Mouse (Mus musculus): ENCODE measurements around the gene Rab43. TPM values are rescaled to one million over a fixed set of nuclear protein-coding genes. Genes with fewer than 3 reads are reported as not detected.

Rab43 gene
- total and polyA plus RNA-seq, 3 experiments, result 4.0 to 13.2 TPM; not detected in 1

DNA sequence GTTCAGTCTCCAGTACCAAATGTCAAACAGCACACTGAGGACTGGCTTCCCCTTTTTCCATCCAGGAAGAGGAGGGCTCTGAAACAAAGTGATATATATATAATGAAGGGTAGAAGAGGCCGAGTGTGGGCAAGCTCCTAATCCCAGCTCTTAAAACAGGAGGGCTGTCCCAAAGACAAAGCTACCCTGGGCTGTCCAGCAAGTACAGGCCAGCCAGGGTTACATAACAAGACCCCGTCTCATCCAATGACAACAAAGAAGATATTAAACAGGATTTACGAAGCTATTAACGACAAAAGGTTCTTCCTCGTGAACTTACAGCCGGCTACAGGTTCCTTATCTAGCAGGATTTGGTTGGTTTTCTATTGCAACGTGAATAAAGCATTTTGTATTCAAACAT lies 7.1 kb downstream of the Rab43 start:
- Histone ChIP-seq H3K79me2 (ENCODE audit: control insufficient read depth, insufficient read depth, low read length, poor library complexity) (no peaks in the 10 kb centered on the region; the same call in 1 of the 2 replicates), H3K4me3 (ENCODE audit: control insufficient read depth in 1 of 2, insufficient read depth in 1 of 2, low read depth in 2 of 2, low read length in 2 of 2) (no peak overlapping the region), H3K9ac (ENCODE audit: control insufficient read depth, low read depth, low read length, poor library complexity, severe bottlenecking) (no peak overlapping the region), H3K9me3 (replicated peaks; ENCODE audit: insufficient read depth, low read length) (no peaks in the 10 kb centered on the region), H3K4me1 (ENCODE audit: control insufficient read depth in 1 of 2, insufficient read depth in 2 of 2, low read length in 2 of 2) (peaks cover 6 to 12% of the 10 kb centered on the region in 2 experiments; a peak in 2 of 4 replicates), H3K27ac (ENCODE audit: control insufficient read depth, low read depth, low read length) (no peak overlapping the region), H3K36me3 (ENCODE audit: control insufficient read depth in 1 of 2, insufficient read depth in 2 of 2, low read length in 2 of 2) (peaks cover 0 to 18% of the 10 kb centered on the region in 2 experiments; a peak in 2 of 4 replicates), H3K27me3 (ENCODE audit: control insufficient read depth in 1 of 2, insufficient read depth in 2 of 2, low read length in 2 of 2) (no peaks in the 10 kb centered on the region)
- no peak for DNase-seq (ENCODE audit: low read depth, low spot score)
- TF ChIP-seq MAFK (IDR thresholded peaks at IDR 0.05; ENCODE audit: borderline replicate concordance, low read depth, low read length) (no peak), RAD21 (IDR thresholded peaks at IDR 0.05; ENCODE audit: low read depth, low read length) (no peak), MYB (IDR thresholded peaks at IDR 0.05; ENCODE audit: low read depth, low read length) (no peak), KAT2A (conservative IDR thresholded peaks at IDR 0.05; ENCODE audit: low read depth, low read length) (no peak), SMC3 (IDR thresholded peaks at IDR 0.05; ENCODE audit: low read depth, low read length) (no peak)

DNA sequence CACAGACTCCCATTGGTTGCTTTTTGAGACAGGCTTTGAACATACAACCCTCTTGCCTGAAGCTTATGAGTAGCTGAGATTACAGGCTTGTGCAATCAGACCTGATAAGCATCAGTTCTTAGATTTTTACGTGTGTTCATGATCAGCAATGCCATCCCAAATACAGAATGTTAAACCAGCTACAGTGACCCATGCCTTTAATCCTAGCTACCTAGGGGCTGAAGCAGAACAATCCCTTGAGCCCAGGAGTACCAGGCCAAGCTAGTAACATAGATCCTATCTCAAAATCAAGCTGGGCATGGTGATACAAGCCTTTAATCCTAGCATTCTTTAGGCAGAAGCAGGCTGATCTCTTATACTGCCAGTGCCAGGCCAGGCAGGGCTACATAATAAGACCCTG lies 7.9 kb downstream of the Rab43 start:
- H3K27ac ChIP-seq (ENCODE audit: control insufficient read depth, low read depth, low read length), result no peak overlapping the region
- H3K27me3 ChIP-seq (ENCODE audit: control insufficient read depth in 1 of 2, insufficient read depth in 2 of 2, low read length in 2 of 2), result no peaks in the 10 kb centered on the region
- TF ChIP-seq UBTF (IDR thresholded peaks at IDR 0.05; ENCODE audit: borderline replicate concordance, insufficient read depth, low read depth, low read length) (no peak), ZC3H11A (IDR thresholded peaks at IDR 0.05; ENCODE audit: low read depth, low read length) (no peak), KAT2A (conservative IDR thresholded peaks at IDR 0.05; ENCODE audit: low read depth, low read length) (no peak), MYC (IDR thresholded peaks at IDR 0.05; ENCODE audit: low read depth, low read length) (no peak), MAX (IDR thresholded peaks at IDR 0.05; ENCODE audit: low read length) (no peak), MXI1 (IDR thresholded peaks at IDR 0.05; ENCODE audit: low read depth, low read length) (no peak), MAZ (IDR thresholded peaks at IDR 0.05; ENCODE audit: low read depth, low read length) (no peak), ETS1 (IDR thresholded peaks at IDR 0.05; ENCODE audit: low read depth, low read length) (no peak), HCFC1 (IDR thresholded peaks at IDR 0.05; ENCODE audit: low read depth, low read length) (no peak), SMC3 (IDR thresholded peaks at IDR 0.05; ENCODE audit: low read depth, low read length) (no peak), SIN3A (IDR thresholded peaks at IDR 0.05; ENCODE audit: low read length) (no peak), POLR2A (IDR thresholded peaks at IDR 0.05; ENCODE audit: control insufficient read depth in 1 of 2, insufficient read depth in 1 of 2, low read depth in 1 of 2, low read length in 2 of 2, poor library complexity in 1 of 2) (no peak), MYB (IDR thresholded peaks at IDR 0.05; ENCODE audit: low read depth, low read length) (no peak), RCOR1 (IDR thresholded peaks at IDR 0.05; ENCODE audit: low read depth, low read length) (no peak), E2F4 (IDR thresholded peaks at IDR 0.05; ENCODE audit: borderline replicate concordance, low read depth, low read length) (no peak), GATA1 (IDR thresholded peaks at IDR 0.05; ENCODE audit: low read depth, low read length) (no peak), RAD21 (IDR thresholded peaks at IDR 0.05; ENCODE audit: low read depth, low read length) (no peak), MAFK (IDR thresholded peaks at IDR 0.05; ENCODE audit: borderline replicate concordance, low read depth, low read length) (no peak), ZNF384 (IDR thresholded peaks at IDR 0.05; ENCODE audit: low read depth, low read length) (no peak)
- peaks cover 6 to 8% of the 10 kb centered on the region in 2 experiments; a peak in 2 of 4 replicates for H3K4me1 ChIP-seq (ENCODE audit: control insufficient read depth in 1 of 2, insufficient read depth in 2 of 2, low read length in 2 of 2)
- peaks cover 0 to 16% of the 10 kb centered on the region in 2 experiments; a peak in 2 of 4 replicates for H3K36me3 ChIP-seq (ENCODE audit: control insufficient read depth in 1 of 2, insufficient read depth in 2 of 2, low read length in 2 of 2)
- no peak overlapping the region for H3K4me3 ChIP-seq (ENCODE audit: control insufficient read depth in 1 of 2, insufficient read depth in 1 of 2, low read depth in 2 of 2, low read length in 2 of 2)
- H3K9me3 ChIP-seq (replicated peaks; ENCODE audit: insufficient read depth, low read length), result no peaks in the 10 kb centered on the region
- no peaks in the 10 kb centered on the region; the same call in 1 of the 2 replicates for H3K79me2 ChIP-seq (ENCODE audit: control insufficient read depth, insufficient read depth, low read length, poor library complexity)
- no peak overlapping the region for H3K9ac ChIP-seq (ENCODE audit: control insufficient read depth, low read depth, low read length, poor library complexity, severe bottlenecking)
- no peak for DNase-seq (ENCODE audit: low read depth, low spot score)

Measured in MEL (cell line).